Mouse (Mus musculus): ENCODE results near the gene Kcna5. TPM values are rescaled to one million over a fixed set of nuclear protein-coding genes. Genes with fewer than 3 reads are reported as not detected.

Kcna5 gene
- polyA plus RNA-seq, 1 experiment from 2014 or later: 5.5 TPM

DNA sequence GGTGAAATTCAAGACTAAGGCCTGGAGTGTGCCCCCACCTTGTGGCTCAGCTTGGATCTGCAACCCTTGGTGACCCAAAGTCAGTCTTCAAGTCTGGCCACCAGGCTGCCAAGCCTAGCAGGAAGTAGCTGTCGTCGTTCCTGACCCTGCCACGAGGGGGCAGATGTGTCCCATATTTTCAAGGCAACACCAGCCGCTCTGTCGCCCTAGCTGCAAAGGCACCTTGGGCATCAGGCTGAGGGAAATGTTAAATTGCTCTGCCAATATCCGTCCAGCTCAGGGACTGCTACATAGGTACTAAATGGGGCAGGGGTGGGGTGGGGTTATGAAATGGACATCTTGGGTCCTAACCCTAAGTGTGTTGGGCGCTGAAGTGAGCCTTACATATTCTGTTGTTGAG, 28.7 kb upstream of the Kcna5 start:
- Histone ChIP-seq H3K27ac (no peak overlapping the region), H3K9ac (replicated peaks) (no peak overlapping the region), H3K27me3 (no peaks in the 10 kb centered on the region), H3K4me1 (replicated peaks) (peaks cover 13% of the 10 kb centered on the region), H3K4me2 (replicated peaks) (no peak overlapping the region), H3K9me3 (no peaks in the 10 kb centered on the region), H3K36me3 (no peaks in the 10 kb centered on the region), H3K4me3 (replicated peaks) (no peak overlapping the region)
- 14% methylated on average over 7 of the region's 7 CpGs for WGBS
- peak; percentile 71 for ATAC-seq

DNA sequence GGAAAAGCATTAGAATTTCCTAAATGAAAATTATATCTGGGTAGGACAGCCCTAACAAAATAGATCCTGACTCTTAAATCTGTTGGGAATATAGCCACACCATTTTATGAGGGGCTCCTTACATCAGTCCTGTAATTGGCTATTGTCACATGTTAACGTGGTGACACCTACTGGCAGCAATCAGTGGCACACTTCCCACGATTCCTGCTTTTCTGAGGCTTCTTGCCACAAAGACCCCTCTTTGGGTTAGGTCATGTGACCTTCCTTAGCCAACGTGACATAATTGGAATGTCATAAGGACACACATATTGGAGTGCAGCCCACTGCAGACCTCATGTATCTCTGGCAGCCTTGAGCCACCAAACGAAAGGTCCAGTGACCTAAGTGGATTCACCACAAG, 26.5 kb upstream of the Kcna5 start:
- no peak overlapping the region for H3K4me3 ChIP-seq (replicated peaks)
- H3K4me1 ChIP-seq (replicated peaks): peaks cover 13% of the 10 kb centered on the region
- no peaks in the 10 kb centered on the region for H3K9me3 ChIP-seq
- H3K27me3 ChIP-seq: no peaks in the 10 kb centered on the region
- no peak for ATAC-seq
- 23% methylated on average over 4 of the region's 4 CpGs for WGBS
- no peak overlapping the region for H3K4me2 ChIP-seq (replicated peaks)
- no peak overlapping the region for H3K27ac ChIP-seq
- no peak overlapping the region for H3K9ac ChIP-seq (replicated peaks)
- no peaks in the 10 kb centered on the region for H3K36me3 ChIP-seq

GRCm38 (mm10) chr6:126560696-126561095, 25.5 kb upstream of the Kcna5 start:
- Histone ChIP-seq H3K27ac (peak overlapping the region; percentile 72), H3K4me2 (replicated peaks) (no peak overlapping the region), H3K9me3 (no peaks in the 10 kb centered on the region), H3K4me1 (replicated peaks) (peaks cover 13% of the 10 kb centered on the region), H3K9ac (replicated peaks) (no peak overlapping the region), H3K36me3 (no peaks in the 10 kb centered on the region), H3K27me3 (no peaks in the 10 kb centered on the region), H3K4me3 (replicated peaks) (no peak overlapping the region)
- no peak for ATAC-seq
- WGBS: 52% methylated on average over 1 of the region's 1 CpGs

DNA sequence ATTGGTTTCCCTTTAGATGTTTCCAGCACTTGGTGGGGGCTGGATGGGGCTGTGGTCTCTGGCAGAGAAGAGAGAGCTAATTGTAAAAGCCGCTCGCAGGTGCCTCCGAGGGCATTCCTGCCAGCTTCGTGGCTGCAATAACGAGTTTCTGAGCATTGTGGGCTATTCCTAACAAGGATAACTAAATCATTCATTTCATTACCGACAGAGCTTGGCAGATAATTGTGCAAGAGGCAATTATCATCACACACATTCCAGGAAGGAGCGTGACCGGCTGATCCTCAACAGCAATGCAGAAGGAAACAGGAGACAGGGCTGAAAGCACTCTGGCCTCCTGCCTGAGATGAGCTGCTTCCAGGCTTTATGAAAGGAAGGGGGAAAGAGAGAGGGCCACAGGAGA, 24.8 kb upstream of the Kcna5 start:
- Histone ChIP-seq H3K36me3 (no peaks in the 10 kb centered on the region), H3K4me1 (replicated peaks) (peaks cover 13% of the 10 kb centered on the region), H3K9ac (replicated peaks) (no peak overlapping the region), H3K4me3 (replicated peaks) (no peak overlapping the region), H3K4me2 (replicated peaks) (no peak overlapping the region), H3K27ac (peak overlapping the region; percentile 72), H3K9me3 (no peaks in the 10 kb centered on the region), H3K27me3 (0 out of 2 replicates have a peak, but pooled peaks cover under 1% of the 10 kb centered on the region)
- WGBS: 25% methylated on average over 8 of the region's 8 CpGs
- peak; percentile 55 for ATAC-seq

- Histone ChIP-seq H3K4me1 (replicated peaks) (peaks cover 13% of the 10 kb centered on the region), H3K4me2 (replicated peaks) (no peak overlapping the region), H3K4me3 (replicated peaks) (no peak overlapping the region), H3K27ac (no peak overlapping the region), H3K9me3 (no peaks in the 10 kb centered on the region), H3K36me3 (no peaks in the 10 kb centered on the region), H3K27me3 (peaks cover 11% of the 10 kb centered on the region; the same call in 1 of the 2 replicates), H3K9ac (replicated peaks) (no peak overlapping the region)
- ATAC-seq: no peak
- 79% methylated on average over 3 of the region's 3 CpGs for WGBS
Observed at GRCm38 (mm10) chr6:126558276-126558675, 23.1 kb upstream of the Kcna5 start.

DNA sequence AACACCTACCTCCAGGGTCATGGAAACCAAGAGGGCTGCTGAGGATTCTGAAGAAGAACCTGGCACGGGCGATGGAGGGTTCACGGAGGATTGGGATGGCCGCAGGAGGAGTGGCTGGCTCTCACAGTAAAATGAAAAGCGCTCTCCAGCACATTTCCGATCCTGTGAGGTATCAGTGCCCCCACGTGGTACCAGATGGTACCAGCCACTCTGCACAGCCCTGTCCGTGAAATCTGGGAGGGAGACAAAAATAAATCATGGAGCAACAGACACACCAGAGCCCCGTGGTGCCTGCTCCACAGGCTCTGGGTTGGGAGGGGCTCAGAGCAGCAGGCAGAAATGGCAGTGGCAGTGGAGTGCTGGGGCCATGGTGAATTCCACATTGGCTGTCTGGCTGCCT, 18.6 kb upstream of the Kcna5 start:
- Histone ChIP-seq H3K4me1 (replicated peaks) (no peaks in the 10 kb centered on the region), H3K9me3 (no peaks in the 10 kb centered on the region), H3K4me3 (replicated peaks) (no peak overlapping the region), H3K27me3 (peaks cover 18% of the 10 kb centered on the region; the same call in 1 of the 2 replicates), H3K36me3 (no peaks in the 10 kb centered on the region), H3K27ac (no peak overlapping the region), H3K4me2 (replicated peaks) (no peak overlapping the region), H3K9ac (replicated peaks) (peak overlapping the region; percentile 14; the same call in 1 of the 2 replicates)
- peak; percentile 44 for ATAC-seq
- 22% methylated on average over 9 of the region's 9 CpGs for WGBS

- no peak overlapping the region for H3K9ac ChIP-seq (replicated peaks)
- peak; percentile 67 for ATAC-seq
Observed at GRCm38 (mm10) chr6:126551862-126552395, 16.7 kb upstream of the Kcna5 start.

GRCm38 (mm10) chr6:126544107-126545036, 9.2 kb upstream of the Kcna5 start:
- peak; percentile 55; the same call in 1 of the 2 replicates for ATAC-seq
- WGBS: 58% methylated on average over 16 of the region's 16 CpGs
- H3K27ac ChIP-seq: peak overlapping the region; percentile 48; the same call in 1 of the 2 replicates

More at GRCm38 (mm10) chr6:126551862-126552395, 16.7 kb upstream of the Kcna5 start:
- H3K36me3 ChIP-seq: no peaks in the 10 kb centered on the region
- H3K27me3 ChIP-seq: peaks cover 18% of the 10 kb centered on the region; the same call in 1 of the 2 replicates
- no peak overlapping the region for H3K4me2 ChIP-seq (replicated peaks)
- WGBS: 18% methylated on average over 9 of the region's 9 CpGs
- H3K9me3 ChIP-seq: no peaks in the 10 kb centered on the region
- no peaks in the 10 kb centered on the region for H3K4me1 ChIP-seq (replicated peaks)
- no peak overlapping the region for H3K27ac ChIP-seq
- H3K4me3 ChIP-seq (replicated peaks): no peak overlapping the region

DNA sequence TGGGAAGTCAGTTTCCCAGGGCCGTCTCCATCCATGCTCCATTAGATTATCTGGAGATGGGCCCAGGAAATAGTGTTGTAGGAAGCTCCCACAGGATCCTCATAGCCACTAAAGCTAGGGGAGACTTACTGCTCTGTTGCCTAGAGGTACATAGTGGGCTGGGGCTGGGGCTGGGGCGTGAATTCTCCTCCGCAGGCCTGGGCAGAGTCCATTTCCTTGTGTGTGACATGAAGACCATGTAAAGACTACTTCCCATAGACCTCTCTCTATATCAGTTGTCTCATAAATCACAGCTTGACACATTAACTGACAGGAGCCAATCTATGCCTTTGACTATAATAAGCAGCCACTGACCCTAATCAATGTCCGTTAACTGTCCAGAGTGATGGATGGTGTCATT, 7.5 kb upstream of the Kcna5 start:
- H3K4me2 ChIP-seq (replicated peaks): no peak overlapping the region
- WGBS: 92% methylated on average over 4 of the region's 4 CpGs

More at GRCm38 (mm10) chr6:126544107-126545036, 9.2 kb upstream of the Kcna5 start:
- Histone ChIP-seq H3K36me3 (no peaks in the 10 kb centered on the region), H3K4me1 (replicated peaks) (peaks cover 11% of the 10 kb centered on the region; the same call in 1 of the 2 replicates), H3K4me3 (replicated peaks) (no peak overlapping the region), H3K4me2 (replicated peaks) (no peak overlapping the region), H3K27me3 (no peaks in the 10 kb centered on the region), H3K9ac (replicated peaks) (no peak overlapping the region), H3K9me3 (no peaks in the 10 kb centered on the region)

DNA sequence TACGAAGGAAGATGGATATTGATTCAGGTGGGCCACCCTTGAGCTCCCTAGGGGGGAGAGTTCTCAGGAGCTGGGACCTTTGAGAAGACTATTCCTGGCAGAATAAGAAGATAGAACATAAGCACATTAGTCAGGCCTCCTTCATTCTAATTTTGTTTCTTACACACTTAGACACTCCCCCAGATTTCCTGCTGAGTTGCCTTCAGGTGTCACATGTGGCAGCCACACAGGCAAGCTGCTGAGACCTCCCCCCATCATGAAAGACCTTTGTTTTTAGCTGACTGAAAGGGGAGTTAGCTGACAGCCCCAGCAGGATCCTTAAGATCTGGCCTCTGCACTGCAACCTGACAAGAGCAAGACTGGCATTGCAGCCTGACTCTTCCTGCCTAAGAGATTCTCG, 2.3 kb upstream of the Kcna5 start:
- H3K36me3 ChIP-seq: no peaks in the 10 kb centered on the region
- no peak overlapping the region for H3K4me3 ChIP-seq (replicated peaks)
- H3K27ac ChIP-seq: no peak overlapping the region
- WGBS: 40% methylated on average over 2 of the region's 2 CpGs
- H3K4me2 ChIP-seq (replicated peaks): no peak overlapping the region
- no peak for ATAC-seq
- no peak overlapping the region for H3K9ac ChIP-seq (replicated peaks)
- no peaks in the 10 kb centered on the region for H3K9me3 ChIP-seq
- peaks cover 23% of the 10 kb centered on the region for H3K27me3 ChIP-seq
- H3K4me1 ChIP-seq (replicated peaks): peaks cover 35% of the 10 kb centered on the region

More for the DNA sequence above, 7.5 kb upstream of the Kcna5 start:
- no peak overlapping the region for H3K4me3 ChIP-seq (replicated peaks)
- no peak overlapping the region for H3K9ac ChIP-seq (replicated peaks)
- no peaks in the 10 kb centered on the region for H3K27me3 ChIP-seq
- ATAC-seq: no peak
- peaks cover 12% of the 10 kb centered on the region for H3K4me1 ChIP-seq (replicated peaks)
- no peaks in the 10 kb centered on the region for H3K36me3 ChIP-seq
- H3K9me3 ChIP-seq: no peaks in the 10 kb centered on the region
- no peak overlapping the region for H3K27ac ChIP-seq

- peaks cover 38% of the 10 kb centered on the region for H3K4me1 ChIP-seq (replicated peaks)
- no peak overlapping the region for H3K9ac ChIP-seq (replicated peaks)
- H3K4me2 ChIP-seq (replicated peaks): no peak overlapping the region
- 65% methylated on average over 4 of the region's 4 CpGs for WGBS
- H3K36me3 ChIP-seq: no peaks in the 10 kb centered on the region
- peaks cover 23% of the 10 kb centered on the region for H3K27me3 ChIP-seq
- H3K9me3 ChIP-seq: no peaks in the 10 kb centered on the region
- H3K27ac ChIP-seq: no peak overlapping the region
- no peak overlapping the region for H3K4me3 ChIP-seq (replicated peaks)
- no peak for ATAC-seq
Observed at GRCm38 (mm10) chr6:126536926-126537325, 1.7 kb upstream of the Kcna5 start.

DNA sequence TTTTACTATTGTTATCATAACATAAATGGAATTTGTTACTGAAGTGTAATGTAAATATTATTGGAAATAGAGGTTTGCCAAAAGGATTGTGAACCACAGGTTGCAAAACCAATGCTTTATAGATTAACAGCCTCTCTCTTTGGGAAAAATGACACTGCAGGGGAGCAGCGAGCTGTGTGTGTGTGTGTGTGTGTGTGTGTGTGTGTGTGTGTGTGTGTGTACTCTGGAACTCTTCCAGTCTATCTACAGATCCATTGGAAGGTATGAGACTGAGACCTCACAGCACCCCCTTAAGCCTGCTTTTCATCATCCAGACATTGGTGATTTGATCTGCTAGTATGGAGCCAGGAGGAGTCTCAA, 679 bp upstream of the Kcna5 start:
- H3K4me3 ChIP-seq (replicated peaks): no peak overlapping the region
- H3K9me3 ChIP-seq: no peaks in the 10 kb centered on the region
- H3K4me1 ChIP-seq (replicated peaks): peaks cover 43% of the 10 kb centered on the region
- no peaks in the 10 kb centered on the region for H3K36me3 ChIP-seq
- 0 out of 2 replicates have a peak, but pooled peaks have one; percentile 21 for ATAC-seq
- no peak overlapping the region for H3K9ac ChIP-seq (replicated peaks)
- H3K4me2 ChIP-seq (replicated peaks): no peak overlapping the region
- H3K27me3 ChIP-seq: peaks cover 23% of the 10 kb centered on the region
- no peak overlapping the region for H3K27ac ChIP-seq
- 11% methylated on average over 1 of the region's 1 CpGs for WGBS

Measured in midbrain, embryonic 13.5 days (tissue).